In the genomic region with DNA sequence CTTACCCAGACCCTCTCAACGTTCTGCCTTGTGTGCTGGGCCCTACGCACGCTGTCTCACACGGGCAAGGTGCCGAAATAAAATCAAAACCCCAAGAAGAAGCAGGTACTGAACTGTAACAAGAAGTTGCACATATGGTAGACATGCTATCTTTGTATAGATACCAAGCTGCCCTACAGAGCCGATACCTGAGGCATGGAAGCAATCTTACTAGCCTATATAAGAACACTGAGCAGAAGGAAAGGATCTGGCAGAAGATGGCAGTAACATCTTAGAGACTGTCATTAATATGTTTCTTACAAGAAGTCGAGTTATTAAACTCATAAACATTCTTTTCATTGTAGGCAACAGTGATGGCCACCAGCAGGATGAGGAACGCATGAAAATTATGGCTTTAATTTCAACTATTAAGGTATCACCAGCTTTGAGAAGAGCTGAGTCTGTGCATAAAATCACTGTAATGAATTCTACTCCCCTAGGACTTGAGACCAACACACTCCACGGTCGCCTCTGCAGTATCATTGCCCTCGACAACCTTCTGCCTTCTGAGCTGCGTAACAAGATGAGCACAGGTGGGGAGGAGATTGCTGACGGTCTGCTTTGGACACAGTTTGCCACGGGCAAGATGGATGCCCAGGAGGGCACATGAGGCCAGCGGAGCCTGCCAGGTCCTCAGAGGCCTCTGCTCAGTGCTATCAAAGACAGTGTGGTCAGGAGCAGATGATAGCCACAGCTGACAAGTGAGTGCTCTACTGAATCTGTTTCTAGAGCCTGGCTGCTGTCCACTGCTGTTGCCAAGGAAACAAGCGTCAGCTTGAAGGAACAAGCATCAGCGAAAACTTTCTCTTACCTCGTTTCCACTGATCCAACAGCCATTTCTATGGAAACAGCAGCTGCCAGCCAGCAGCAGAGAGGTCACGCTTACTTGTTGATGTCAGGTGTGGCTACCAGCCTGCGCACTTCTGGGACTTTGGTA, we compare ENCODE assay signal across 9 mouse cellular contexts.
A peak's percentile ranks its signal among the peaks of the same experiment; 100 is the strongest.
DNase-seq lines count a peak whose midpoint lies in the region; ATAC-seq and TF ChIP-seq lines count a peak whose summit lies in the region.
"Had no signal": no experiment of that assay in that cellular context is flagged by ENCODE, and none has a peak within 500 bp of the region (broad histone marks: within the 10 kb centered on the region; RNA-seq: fewer than 3 reads in every experiment).

No protein-coding gene starts in this region.

- 70% methylated on average over 20 of the region's 20 CpGs for WGBS in neural tube, embryonic 13.5 days
- WGBS in thymus, adult 2 months = 93% methylated on average over 20 of the region's 20 CpGs

- intact Hi-C loops in left cerebral cortex, postnatal 4 days (cut with DNase I) = no loop called here

- H3K4me3 ChIP-seq in neural tube, embryonic 13.5 days = no peak overlapping the region
- H3K4me3 ChIP-seq in thymus, adult 2 months (ENCODE audit: control insufficient read depth, insufficient read depth, low read length) = no peak overlapping the region
- H3K4me3 ChIP-seq: liver, embryonic 15.5 days had no signal

- H3K9ac ChIP-seq in neural tube, embryonic 13.5 days = no peak overlapping the region
- H3K9ac ChIP-seq: liver, embryonic 15.5 days had no signal

- peak; percentile 65 for ATAC-seq in neural tube, embryonic 13.5 days (ENCODE audit: low read depth)

- peak; percentile 13 for DNase-seq in embryo, embryonic 10.5 days (ENCODE audit: low spot score)
- DNase-seq in embryo, embryonic 10 days (ENCODE audit: low spot score) = no peak
- DNase-seq in neural tube, embryonic 10.5 days (ENCODE audit: extremely low spot score, low spot score) = no peak
- peak; percentile 76 for DNase-seq in left cerebral cortex, postnatal 4 days
- no peak for DNase-seq in thymus, adult 2 months
- no peak for DNase-seq in ovary, adult 18-20 months (ENCODE audit: low spot score)
- no peak for DNase-seq in c-Kit-positive CD71-positive TER-119-positive erythroid progenitor cells, embryonic 14.5 days (ENCODE audit: low spot score)

- H3K4me2 ChIP-seq in neural tube, embryonic 13.5 days = no peak overlapping the region
- H3K4me2 ChIP-seq: liver, embryonic 15.5 days had no signal

- no peaks in the 10 kb centered on the region for H3K27me3 ChIP-seq in neural tube, embryonic 13.5 days
- no peaks in the 10 kb centered on the region for H3K27me3 ChIP-seq in thymus, adult 2 months (ENCODE audit: control insufficient read depth, insufficient read depth, low read length)
- H3K27me3 ChIP-seq: liver, embryonic 15.5 days had no signal

- no peak for TF ChIP-seq CTCF in thymus, adult 2 months (IDR thresholded peaks at IDR 0.05; ENCODE audit: borderline replicate concordance, control insufficient read depth, extremely low read depth, insufficient read depth, low read length, poor library complexity)

- peak overlapping the region; percentile 57 for H3K27ac ChIP-seq in neural tube, embryonic 13.5 days (replicated peaks)
- H3K27ac ChIP-seq in thymus, adult 2 months (ENCODE audit: control insufficient read depth, insufficient read depth, low read length) = no peak overlapping the region
- H3K27ac ChIP-seq: liver, embryonic 15.5 days had no signal

- TF ChIP-seq POLR2A in thymus, adult 2 months (IDR thresholded peaks at IDR 0.05; ENCODE audit: control insufficient read depth, extremely low read depth, insufficient read depth, low read length, poor library complexity) = no peak

- H3K4me1 ChIP-seq in neural tube, embryonic 13.5 days (replicated peaks) = peaks cover 11% of the 10 kb centered on the region
- peaks cover 3% of the 10 kb centered on the region for H3K4me1 ChIP-seq in thymus, adult 2 months (replicated peaks; ENCODE audit: control insufficient read depth, insufficient read depth, low read length)

- no peaks in the 10 kb centered on the region for H3K9me3 ChIP-seq in neural tube, embryonic 13.5 days
- H3K9me3 ChIP-seq: liver, embryonic 15.5 days had no signal

- H3K36me3 ChIP-seq in neural tube, embryonic 13.5 days = no peaks in the 10 kb centered on the region
- H3K36me3 ChIP-seq in thymus, adult 2 months (ENCODE audit: control insufficient read depth, insufficient read depth, low read length) = no peaks in the 10 kb centered on the region
- H3K36me3 ChIP-seq: liver, embryonic 15.5 days had no signal

Comparison
In these comparisons a context has a peak if more than half of its experiments do, and no peak if none do; other contexts are left out.
1. DNase-seq: peak in embryo, embryonic 10.5 days (single experiment) and left cerebral cortex, postnatal 4 days (single experiment); none in embryo, embryonic 10 days (single experiment), neural tube, embryonic 10.5 days (single experiment), thymus, adult 2 months (single experiment), ovary, adult 18-20 months (single experiment) and c-Kit-positive CD71-positive TER-119-positive erythroid progenitor cells, embryonic 14.5 days (single experiment).